Mouse (Mus musculus) heart, adult 2 months (tissue): ENCODE data around the gene Fgfr2.

ENCODE experiments used
- CTCF ChIP-seq: fragments of 200-600 bp; IDR thresholded peaks from 2 replicates; pipeline ENCODE4 v1.8.1; 2022; ENCODE audit warnings: antibody characterized with exemption, mild to moderate bottlenecking, moderate library complexity
- EP300 ChIP-seq: fragments of 200-500 bp; IDR thresholded peaks from 2 replicates; pipeline ENCODE4 v1.6.1; 2011; ENCODE audit warnings: low read depth, low read length, control low read depth; ENCODE audit not compliant: insufficient read depth
- POLR2A ChIP-seq: fragments of 200-500 bp; IDR thresholded peaks from 2 replicates; pipeline ENCODE4 v1.6.1; 2011; ENCODE audit warnings: mild to moderate bottlenecking, low read depth, low read length, control low read depth; ENCODE audit not compliant: insufficient read depth

- TF ChIP-seq CTCF (no peak), EP300 (no peak), POLR2A (no peak)
These were observed 354.4 kb downstream of the Fgfr2 start for GRCm38 (mm10) chr7:132768498-132769344.
